Mouse (Mus musculus) limb, embryonic 12.5 days (tissue): ENCODE data around the gene Syk. TPM values are rescaled to one million over a fixed set of nuclear protein-coding genes. Genes with fewer than 3 reads are reported as not detected.

Experiments used
- ATAC-seq: fragments of 200-750 bp; cut with Nextera tagmentation; 2 replicates; pipeline ENCODE4 v1.8.0; 2017; ENCODE audit warnings: low read depth, moderate TSS enrichment; ENCODE audit not compliant: insufficient number of reproducible peaks, insufficient read depth, low FRiP score, low TSS enrichment
- H3K27ac ChIP-seq: fragments of 300-500 bp; sonication (generic); 2 replicates; pipeline ENCODE4 v1.5.1; 2016; ENCODE audit warnings: mild to moderate bottlenecking, moderate library complexity
- H3K27me3 ChIP-seq: fragments of 300-500 bp; sonication (generic); 2 replicates; pipeline ENCODE4 v1.6.1; 2016; ENCODE audit warnings: mild to moderate bottlenecking, moderate library complexity
- H3K36me3 ChIP-seq: fragments of 300-500 bp; sonication (generic); 2 replicates; pipeline ENCODE4 v1.6.1; 2016; ENCODE audit warnings: mild to moderate bottlenecking, moderate library complexity
- H3K4me1 ChIP-seq: fragments of 300-500 bp; sonication (generic); replicated peaks from 2 replicates; pipeline ENCODE4 v1.6.1; 2016
- H3K4me2 ChIP-seq: fragments of 300-500 bp; sonication (generic); 2 replicates; pipeline ENCODE4 v1.6.1; 2016; ENCODE audit warnings: mild to moderate bottlenecking, moderate library complexity
- H3K4me3 ChIP-seq: fragments of 300-500 bp; sonication (generic); replicated peaks from 2 replicates; pipeline ENCODE4 v1.5.1; 2016; ENCODE audit warnings: mild to moderate bottlenecking
- H3K9ac ChIP-seq: fragments of 300-500 bp; sonication (generic); replicated peaks from 2 replicates; pipeline ENCODE4 v1.6.1; 2016; ENCODE audit warnings: mild to moderate bottlenecking, moderate library complexity
- H3K9me3 ChIP-seq: fragments of 300-500 bp; sonication (generic); 2 replicates; pipeline ENCODE4 v1.6.1; 2016; ENCODE audit warnings: mild to moderate bottlenecking, moderate library complexity
- WGBS: fragments of 180-500 bp; shearing (Covaris S2); methylation state at CpG from one replicate; pipeline ENCODE4 v1.1.7; 2016; 5-methylcytosine and 5-hydroxymethylcytosine counted together
- polyA plus RNA-seq: library from polyadenylated mRNA; unstranded; fragments of >200 nt; fragmentation: Nextera tagmentation; extraction: Ambion mirVana; gene quantifications from 2 replicates; pipeline ENCODE4 v1.2.1, GENCODE M21; 2016

The Syk gene
- polyA plus RNA-seq, 1 experiment from 2014 or later, result 2.4 TPM

DNA sequence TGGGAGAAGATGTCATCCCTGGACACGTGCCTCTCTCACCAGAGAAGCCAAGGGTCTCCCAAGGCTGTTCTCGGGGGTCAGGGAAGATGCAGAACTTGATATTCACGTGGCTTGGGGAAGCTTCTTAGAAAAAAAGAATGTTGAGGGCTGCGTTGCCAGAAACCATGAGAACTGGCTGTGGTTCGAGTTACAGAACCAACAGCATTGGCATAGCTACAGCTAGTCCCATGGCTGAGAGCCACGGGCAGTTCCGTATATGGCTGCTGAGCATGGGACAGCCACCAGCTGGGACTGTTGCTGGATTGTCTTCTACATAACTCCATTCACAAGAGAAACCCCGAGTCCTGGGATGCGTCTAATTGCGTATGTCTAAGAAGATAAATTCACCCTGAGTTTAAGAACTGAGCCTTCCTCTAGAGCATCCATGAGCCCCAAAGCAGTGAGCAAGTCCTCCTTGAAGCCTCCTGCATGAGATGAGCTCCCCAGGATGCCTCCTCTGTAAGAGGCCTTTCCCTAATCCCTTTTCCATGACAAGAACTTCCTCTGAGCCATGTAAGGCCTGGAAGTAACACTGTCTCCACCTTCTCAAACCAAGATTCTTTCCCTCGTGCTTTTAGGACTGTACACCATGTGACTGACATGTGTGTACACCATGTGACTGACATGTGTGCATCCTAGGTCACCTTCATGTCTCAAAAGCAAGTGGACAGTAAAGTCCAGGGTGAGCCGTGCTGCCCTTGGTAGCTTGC lies 71.3 kb downstream of the Syk start:
- Histone ChIP-seq H3K27ac (no peak overlapping the region), H3K27me3 (peaks cover 22% of the 10 kb centered on the region), H3K4me2 (no peak overlapping the region), H3K9me3 (no peaks in the 10 kb centered on the region), H3K36me3 (no peaks in the 10 kb centered on the region), H3K9ac (no peak overlapping the region), H3K4me3 (no peak overlapping the region), H3K4me1 (peaks cover 6% of the 10 kb centered on the region; the same call in 1 of the 2 replicates)
- WGBS, result 75% methylated on average over 12 of the region's 12 CpGs
- no peak for ATAC-seq

- 50% methylated on average over 9 of the region's 9 CpGs for WGBS
- Histone ChIP-seq H3K27ac (no peak overlapping the region), H3K9ac (no peak overlapping the region), H3K4me2 (no peak overlapping the region), H3K27me3 (peaks cover 27% of the 10 kb centered on the region), H3K4me1 (peaks cover 6% of the 10 kb centered on the region; the same call in 1 of the 2 replicates), H3K9me3 (no peaks in the 10 kb centered on the region), H3K4me3 (no peak overlapping the region), H3K36me3 (no peaks in the 10 kb centered on the region)
- ATAC-seq, result no peak
Measured at GRCm38 (mm10) chr13:52654830-52655308, 71.9 kb downstream of the Syk start.

GRCm38 (mm10) chr13:52657966-52658365 lies 75.0 kb downstream of the Syk start:
- Histone ChIP-seq H3K4me2 (no peak overlapping the region), H3K4me1 (no peaks in the 10 kb centered on the region), H3K36me3 (no peaks in the 10 kb centered on the region), H3K27me3 (peaks cover 28% of the 10 kb centered on the region), H3K4me3 (no peak overlapping the region), H3K9me3 (no peaks in the 10 kb centered on the region), H3K9ac (no peak overlapping the region), H3K27ac (no peak overlapping the region)
- 90% methylated on average over 7 of the region's 7 CpGs for WGBS
- no peak for ATAC-seq

DNA sequence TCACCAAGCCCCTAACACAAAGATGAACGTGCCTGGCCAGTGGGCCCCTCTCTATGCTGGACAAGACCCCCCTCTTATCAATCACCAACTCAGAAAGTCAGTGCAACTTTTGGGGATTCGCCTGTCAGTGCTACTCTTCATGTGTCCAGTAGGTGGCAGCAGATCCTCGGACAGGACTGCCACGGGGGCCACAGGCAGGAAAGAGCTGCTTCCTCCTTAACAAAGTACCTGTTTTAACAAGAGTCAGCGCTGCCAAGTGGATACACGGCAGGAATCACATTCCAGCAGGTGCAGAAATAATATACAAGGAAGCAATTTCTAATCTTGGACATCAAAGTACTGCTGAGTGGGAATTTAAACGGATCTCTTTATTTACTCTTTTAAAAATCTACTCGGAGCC lies 75.5 kb downstream of the Syk start:
- no peak for ATAC-seq
- no peak overlapping the region for H3K27ac ChIP-seq
- no peak overlapping the region for H3K4me3 ChIP-seq
- WGBS, result 13% methylated on average over 8 of the region's 8 CpGs
- no peaks in the 10 kb centered on the region for H3K36me3 ChIP-seq
- H3K9me3 ChIP-seq, result no peaks in the 10 kb centered on the region
- H3K27me3 ChIP-seq, result peaks cover 28% of the 10 kb centered on the region
- no peak overlapping the region for H3K9ac ChIP-seq
- H3K4me2 ChIP-seq, result no peak overlapping the region
- no peaks in the 10 kb centered on the region for H3K4me1 ChIP-seq

DNA sequence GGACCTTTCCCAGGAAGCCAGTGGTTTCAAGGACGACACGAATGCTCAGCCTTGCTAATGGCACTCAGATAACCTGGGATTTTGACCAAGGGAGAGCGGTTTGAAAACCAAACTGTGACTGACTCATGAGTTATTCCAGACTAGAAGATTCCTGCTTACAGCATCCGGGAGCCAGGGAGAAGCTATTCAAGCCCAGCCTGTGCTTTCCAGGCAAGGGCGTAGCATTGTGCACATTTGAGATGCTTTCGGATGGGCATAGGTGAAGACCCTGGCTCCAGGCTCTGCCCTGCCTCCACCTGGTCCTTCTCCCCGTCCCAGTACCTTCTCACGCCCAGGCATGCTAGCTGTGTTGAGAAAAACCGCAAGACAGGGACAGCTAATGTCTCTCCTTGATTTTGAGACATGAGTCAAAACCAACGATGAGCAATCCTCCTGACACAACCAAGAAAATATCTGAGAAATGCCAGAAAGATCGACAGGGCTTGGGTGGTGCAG lies 76.2 kb downstream of the Syk start:
- H3K27me3 ChIP-seq, result peaks cover 28% of the 10 kb centered on the region
- ATAC-seq, result no peak
- 89% methylated on average over 11 of the region's 11 CpGs for WGBS

DNA sequence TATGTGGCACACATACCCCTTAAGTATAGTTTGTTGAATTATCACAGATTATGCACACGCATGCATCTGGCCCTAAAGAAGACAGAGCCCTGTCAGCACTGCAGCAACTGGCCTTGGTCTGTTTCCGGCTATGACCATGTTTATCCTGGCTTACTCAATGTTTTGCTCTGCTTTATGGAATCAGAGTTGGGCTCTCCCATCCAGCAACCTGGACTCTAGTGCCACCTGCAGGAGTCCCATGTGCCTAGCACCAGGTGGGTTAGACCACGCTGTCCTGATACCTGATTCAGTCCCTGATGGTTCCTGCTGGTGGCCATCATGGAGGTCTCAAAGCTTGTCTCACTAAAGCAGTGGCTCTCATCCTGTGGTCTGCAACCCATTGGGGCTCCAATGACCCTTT lies 86.9 kb downstream of the Syk start:
- H3K27ac ChIP-seq, result no peak overlapping the region
- no peak overlapping the region for H3K4me3 ChIP-seq
- H3K9ac ChIP-seq, result no peak overlapping the region
- H3K4me2 ChIP-seq, result no peak overlapping the region
- WGBS, result 71% methylated on average over 3 of the region's 3 CpGs
- H3K9me3 ChIP-seq, result peaks cover 4% of the 10 kb centered on the region; the same call in 1 of the 2 replicates
- peaks cover 14% of the 10 kb centered on the region for H3K4me1 ChIP-seq
- ATAC-seq, result no peak
- no peaks in the 10 kb centered on the region for H3K27me3 ChIP-seq
- no peaks in the 10 kb centered on the region for H3K36me3 ChIP-seq

More for the DNA sequence above, 76.2 kb downstream of the Syk start:
- H3K36me3 ChIP-seq, result no peaks in the 10 kb centered on the region
- no peak overlapping the region for H3K27ac ChIP-seq
- H3K4me1 ChIP-seq, result no peaks in the 10 kb centered on the region
- H3K4me3 ChIP-seq, result no peak overlapping the region
- H3K9me3 ChIP-seq, result no peaks in the 10 kb centered on the region
- no peak overlapping the region for H3K4me2 ChIP-seq
- H3K9ac ChIP-seq, result no peak overlapping the region

DNA sequence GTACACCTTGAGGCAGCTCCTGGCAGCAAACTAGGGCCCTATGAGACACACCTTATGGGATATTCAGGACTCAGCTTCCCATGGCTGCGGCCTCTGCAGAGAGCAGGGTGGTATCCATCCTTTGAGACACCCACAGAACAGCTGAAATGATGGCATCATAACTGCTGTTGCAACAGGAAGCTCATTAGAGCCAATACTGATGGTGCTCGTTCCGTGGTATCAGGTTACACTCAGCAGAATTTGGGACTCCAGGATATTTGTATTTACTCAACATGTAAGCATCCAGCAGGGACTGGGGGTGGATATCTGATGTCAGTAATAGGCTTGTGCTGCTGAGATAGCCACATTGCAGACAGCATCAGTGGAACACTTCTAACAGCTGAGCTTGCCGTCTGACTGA lies 90.3 kb downstream of the Syk start:
- 38% methylated on average over 4 of the region's 4 CpGs for whole genome bisulfite sequencing
- H3K4me3 ChIP-seq, result no peak overlapping the region

DNA sequence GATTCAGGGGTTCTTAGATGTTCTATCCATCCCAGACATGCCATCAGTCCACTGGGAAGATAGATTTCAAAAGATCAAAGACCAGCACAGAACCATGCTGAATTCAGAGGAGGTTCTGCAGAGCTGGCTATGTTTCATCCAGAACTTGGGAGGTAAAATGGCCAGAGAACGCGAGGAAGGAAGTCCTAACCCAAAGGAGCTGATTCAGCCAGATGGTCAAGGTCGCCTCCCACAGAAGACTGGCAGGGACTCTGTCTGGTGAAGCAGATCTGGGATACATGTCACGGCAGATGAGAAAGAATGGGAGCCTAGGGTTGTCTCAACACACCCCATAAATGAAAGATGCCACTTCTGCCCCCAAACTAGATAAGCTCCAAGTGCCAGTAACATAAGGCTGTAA lies 90.9 kb downstream of the Syk start:
- Histone ChIP-seq H3K27me3 (no peaks in the 10 kb centered on the region), H3K36me3 (no peaks in the 10 kb centered on the region), H3K4me1 (peaks cover 31% of the 10 kb centered on the region), H3K4me2 (no peak overlapping the region), H3K27ac (peak overlapping the region; percentile 29; the same call in 1 of the 2 replicates), H3K9me3 (peaks cover 4% of the 10 kb centered on the region; the same call in 1 of the 2 replicates), H3K9ac (no peak overlapping the region), H3K4me3 (no peak overlapping the region)
- 60% methylated on average over 4 of the region's 4 CpGs for WGBS
- no peak for ATAC-seq

More for the DNA sequence above, 90.3 kb downstream of the Syk start:
- H3K36me3 ChIP-seq, result no peaks in the 10 kb centered on the region
- no peak overlapping the region for H3K9ac ChIP-seq
- no peaks in the 10 kb centered on the region for H3K27me3 ChIP-seq
- no peak overlapping the region for H3K4me2 ChIP-seq
- H3K4me1 ChIP-seq, result peaks cover 31% of the 10 kb centered on the region
- H3K9me3 ChIP-seq, result peaks cover 4% of the 10 kb centered on the region; the same call in 1 of the 2 replicates
- no peak for ATAC-seq
- H3K27ac ChIP-seq, result peak overlapping the region; percentile 29; the same call in 1 of the 2 replicates

GRCm38 (mm10) chr13:52674839-52675238 lies 91.9 kb downstream of the Syk start:
- H3K27me3 ChIP-seq, result no peaks in the 10 kb centered on the region
- no peak overlapping the region for H3K4me2 ChIP-seq
- no peak overlapping the region for H3K27ac ChIP-seq
- H3K4me1 ChIP-seq, result peaks cover 31% of the 10 kb centered on the region
- ATAC-seq, result no peak
- no peak overlapping the region for H3K4me3 ChIP-seq
- no peaks in the 10 kb centered on the region for H3K36me3 ChIP-seq
- no peak overlapping the region for H3K9ac ChIP-seq
- H3K9me3 ChIP-seq, result peaks cover 4% of the 10 kb centered on the region; the same call in 1 of the 2 replicates
- 54% methylated on average over 12 of the region's 12 CpGs for WGBS

DNA sequence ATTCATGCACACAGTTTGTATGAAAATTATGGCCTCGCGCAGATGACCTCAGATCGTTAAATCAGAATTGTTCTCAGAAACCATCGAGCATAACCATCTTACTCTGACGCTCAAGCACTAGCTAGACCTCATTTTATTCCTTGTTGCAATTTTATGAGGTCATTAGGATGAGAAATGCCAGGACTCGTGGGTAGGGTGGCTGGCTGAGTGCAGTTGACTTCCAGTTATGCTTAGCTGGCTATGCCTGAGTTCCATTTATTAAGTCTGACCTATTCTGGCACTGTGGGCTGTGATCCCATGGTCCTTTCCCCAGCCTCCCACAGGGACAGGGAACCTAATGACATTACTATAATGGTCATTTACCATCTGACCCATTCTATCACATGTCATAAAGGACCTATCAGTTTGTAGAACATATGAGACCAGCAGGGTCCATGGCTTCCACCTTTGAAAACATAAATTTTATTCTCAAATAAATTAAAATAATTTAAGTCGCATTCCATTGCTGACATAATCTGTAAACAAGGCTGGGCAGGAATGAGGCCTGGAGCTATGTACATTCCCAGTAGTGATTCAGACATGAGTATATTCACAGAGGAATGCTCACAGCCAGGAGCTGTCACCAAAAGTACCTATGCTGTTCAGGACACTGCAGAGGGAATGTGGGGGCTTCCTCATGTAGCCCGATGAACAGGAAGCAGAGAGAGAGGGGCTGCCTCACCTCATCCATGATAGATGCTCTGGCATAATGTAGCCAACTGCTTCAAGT lies 92.7 kb downstream of the Syk start:
- H3K4me2 ChIP-seq, result no peak overlapping the region
- H3K4me1 ChIP-seq, result peaks cover 31% of the 10 kb centered on the region
- peak; percentile 42; the same call in 1 of the 2 replicates for ATAC-seq
- no peaks in the 10 kb centered on the region for H3K36me3 ChIP-seq
- peaks cover 4% of the 10 kb centered on the region; the same call in 1 of the 2 replicates for H3K9me3 ChIP-seq
- no peak overlapping the region for H3K9ac ChIP-seq
- H3K27ac ChIP-seq, result peak overlapping the region; percentile 17; the same call in 1 of the 2 replicates
- 37% methylated on average over 8 of the region's 8 CpGs for WGBS
- H3K4me3 ChIP-seq, result no peak overlapping the region
- no peaks in the 10 kb centered on the region for H3K27me3 ChIP-seq
